Mouse (Mus musculus) myocyte (in vitro differentiated cells): ENCODE measurements around the gene Rassf1. TPM values are rescaled to one million over a fixed set of nuclear protein-coding genes. Genes with fewer than 3 reads are reported as not detected.

ENCODE experiments used
- H3K27me3 ChIP-seq: one replicate; pipeline ENCODE4 v1.6.1; 2011; ENCODE audit not compliant: control insufficient read depth, insufficient read depth, insufficient read length
- H3K36me3 ChIP-seq: one replicate; pipeline ENCODE4 v1.6.1; 2011; ENCODE audit not compliant: control insufficient read depth, insufficient read depth
- H3K4me2 ChIP-seq: one replicate; pipeline ENCODE4 v1.6.1; 2011; ENCODE audit warnings: low read depth, control low read depth
- H3K4me3 ChIP-seq: one replicate; pipeline ENCODE4 v1.5.1; 2011; ENCODE audit warnings: mild to moderate bottlenecking, control low read depth, moderate library complexity
- H3K79me2 ChIP-seq: one replicate; pipeline ENCODE4 v1.6.1; 2011; ENCODE audit not compliant: control insufficient read depth, insufficient read depth
- H3ac ChIP-seq: one replicate; pipeline ENCODE4 v1.6.1; 2011; ENCODE audit not compliant: control insufficient read depth, insufficient read length
- CEBPB ChIP-seq: IDR thresholded peaks from 2 replicates; pipeline ENCODE4 v1.6.1; 2011; ENCODE audit warnings: mild to moderate bottlenecking, moderate library complexity; ENCODE audit not compliant: poor library complexity, insufficient read depth, severe bottlenecking
- MAX ChIP-seq: IDR thresholded peaks from one replicate; pipeline ENCODE4 v1.6.1; 2011; ENCODE audit warnings: low read depth, mild to moderate bottlenecking, control low read depth
- MYOD1 ChIP-seq, 3 experiments: IDR thresholded peaks; one replicate each; pipeline ENCODE4 v1.6.1; 2011; ENCODE audit warnings: control low read depth in 2 of 3, low read depth in 2 of 3, mild to moderate bottlenecking in 2 of 3, moderate library complexity in 1 of 3; ENCODE audit not compliant: insufficient read length in 2 of 3, control insufficient read depth in 1 of 3
- MYOG ChIP-seq, 3 experiments: IDR thresholded peaks; one replicate each; pipeline ENCODE4 v1.6.1; 2011; ENCODE audit warnings: control low read depth in 2 of 3, low read depth in 2 of 3, mild to moderate bottlenecking in 2 of 3; ENCODE audit not compliant: insufficient read length in 2 of 3, control insufficient read depth in 1 of 3, insufficient read depth in 1 of 3
- POLR2A ChIP-seq: IDR thresholded peaks from one replicate; pipeline ENCODE4 v1.6.1; 2011; ENCODE audit warnings: low read depth, mild to moderate bottlenecking, control low read depth, moderate library complexity; ENCODE audit not compliant: insufficient read length
- POLR2AphosphoS2 ChIP-seq: IDR thresholded peaks from one replicate; pipeline ENCODE4 v1.6.1; 2011; ENCODE audit warnings: low read depth, control low read depth; ENCODE audit not compliant: insufficient read length
- REST ChIP-seq: IDR thresholded peaks from one replicate; pipeline ENCODE4 v1.6.1; 2011; ENCODE audit warnings: mild to moderate bottlenecking, control low read depth, moderate library complexity; ENCODE audit not compliant: insufficient read depth, insufficient read length
- SRF ChIP-seq: IDR thresholded peaks from one replicate; pipeline ENCODE4 v1.6.1; 2011; ENCODE audit warnings: low read depth; ENCODE audit not compliant: control insufficient read depth, insufficient read length
- TCF12 ChIP-seq: IDR thresholded peaks from one replicate; pipeline ENCODE4 v1.6.1; 2011; ENCODE audit warnings: mild to moderate bottlenecking, control low read depth; ENCODE audit not compliant: poor library complexity, insufficient read depth, severe bottlenecking
- TCF3 ChIP-seq: IDR thresholded peaks from one replicate; pipeline ENCODE4 v1.6.1; 2011; ENCODE audit warnings: low read depth, control low read depth; ENCODE audit not compliant: insufficient read length
- USF1 ChIP-seq: IDR thresholded peaks from one replicate; pipeline ENCODE4 v1.6.1; 2011; ENCODE audit warnings: low read depth, mild to moderate bottlenecking, control low read depth, moderate library complexity
- polyA plus RNA-seq: library from polyadenylated mRNA; unstranded; fragments of >200 nt; fragmentation: generic; extraction: Trizol; gene quantifications from one replicate; pipeline ENCODE4 v1.2.1, GENCODE M21; 2012; ENCODE audit warnings: missing spikeins

Rassf1 gene
- polyA plus RNA-seq: 59.3 TPM

DNA sequence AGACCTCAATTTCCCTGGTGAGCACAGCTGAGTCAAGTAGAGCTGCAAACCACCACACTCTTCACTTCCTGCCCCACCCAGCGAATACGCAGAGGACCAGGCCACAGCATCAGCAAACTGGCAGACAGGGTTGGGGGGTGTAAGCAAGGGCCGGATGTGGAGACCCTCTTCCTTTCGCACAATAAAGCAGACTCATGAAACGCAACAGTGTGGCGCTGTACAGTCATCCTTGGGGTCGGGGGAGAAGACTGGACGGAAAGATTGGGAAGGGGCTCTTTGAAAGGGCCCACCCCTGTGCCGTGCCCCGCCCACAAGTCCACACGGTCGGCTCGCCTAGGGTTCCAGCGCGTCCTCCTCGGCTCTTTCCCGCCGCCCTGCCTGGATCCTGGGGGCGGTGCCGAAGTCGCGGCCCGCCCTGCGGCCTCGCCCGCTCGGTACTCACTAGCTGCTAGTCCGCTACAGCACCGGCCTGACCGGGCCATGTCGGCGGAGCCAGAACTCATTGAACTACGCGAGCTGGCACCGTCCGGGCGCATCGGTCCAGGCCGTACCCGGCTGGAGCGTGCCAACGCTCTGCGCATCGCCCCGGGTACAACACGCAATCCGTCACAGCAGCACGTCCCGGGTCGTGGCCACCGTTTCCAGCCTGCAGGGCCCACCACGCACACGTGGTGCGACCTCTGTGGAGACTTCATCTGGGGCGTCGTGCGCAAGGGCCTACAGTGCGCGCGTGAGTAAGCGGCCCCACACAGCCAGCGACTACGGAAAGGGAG, at the start of gene Rassf1:
Rassf1 (plus strand) TSS at position 439 of the 773 bp plus-strand sequence.
- Histone ChIP-seq H3K4me3 (peak within 1 kb of the TSS; percentile 96), H3K36me3 (no peaks in the 10 kb centered on the region), H3K4me2 (peak within 1 kb of the TSS; percentile 85), H3K27me3 (no peaks in the 10 kb centered on the region), H3ac (peak within 1 kb of the TSS; percentile 21), H3K79me2 (peaks cover 29% of the 10 kb centered on the region)
- TF ChIP-seq TCF12 (no peak), POLR2A (peak; percentile 90), MYOD1 (IDR thresholded peaks at IDR 0.05; ENCODE audit: control insufficient read depth in 1 of 3, insufficient read length in 2 of 3, low read depth in 2 of 3) (peak in 1 of 3 experiments; percentile 13), REST (no peak), POLR2AphosphoS2 (peak; percentile 56), MYOG (IDR thresholded peaks at IDR 0.05; ENCODE audit: control insufficient read depth in 1 of 3, insufficient read depth in 1 of 3, insufficient read length in 2 of 3, low read depth in 2 of 3) (peak in 1 of 3 experiments; percentile 53), SRF (no peak), MAX (peak; percentile 40), USF1 (no peak), CEBPB (no peak)

DNA sequence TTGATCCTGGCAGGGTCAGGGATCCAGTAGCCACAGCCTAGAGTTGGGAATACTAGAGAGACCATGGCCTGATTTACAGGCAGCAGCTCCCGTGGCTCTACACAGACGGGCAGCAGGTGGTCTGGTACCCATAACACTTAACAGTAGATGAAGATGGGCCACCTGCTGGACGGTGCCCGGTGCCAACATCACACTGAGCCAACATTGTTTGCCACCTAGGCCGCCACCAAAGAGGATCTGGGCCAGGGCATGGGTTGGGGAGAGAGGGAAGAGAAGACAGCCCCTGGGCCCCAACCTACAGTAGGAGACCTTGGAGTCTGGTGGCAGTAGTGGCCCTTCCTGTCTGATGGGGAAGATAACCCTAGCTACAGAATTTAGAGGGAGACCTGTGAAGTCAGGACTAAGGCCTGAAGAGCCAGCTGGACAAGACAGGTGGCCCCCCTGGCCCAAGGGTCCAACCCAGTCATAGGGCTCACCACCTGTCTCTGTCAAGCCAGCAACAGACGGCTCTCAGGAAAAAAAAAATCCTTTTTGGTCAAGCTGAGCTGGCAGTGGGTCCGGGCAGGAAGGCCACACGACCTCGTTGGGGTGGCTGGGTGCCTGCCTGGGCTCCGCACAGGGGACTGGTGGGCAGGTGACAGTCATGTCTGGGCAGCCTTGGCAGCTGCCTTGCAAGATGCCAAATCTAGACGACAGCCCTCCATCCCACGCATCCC, 49.1 kb upstream of the Rassf1 start:
- Histone ChIP-seq H3K36me3 (no peaks in the 10 kb centered on the region), H3K4me3 (no peak overlapping the region), H3K27me3 (peaks cover 44% of the 10 kb centered on the region), H3K79me2 (no peaks in the 10 kb centered on the region), H3ac (no peak overlapping the region), H3K4me2 (no peak overlapping the region)
- TF ChIP-seq SRF: no peak
- TF ChIP-seq MYOD1 (IDR thresholded peaks at IDR 0.05; ENCODE audit: control insufficient read depth in 1 of 3, insufficient read length in 2 of 3, low read depth in 2 of 3): peak in 2 of 3 experiments; percentile 11 to 83
- no peak for TF ChIP-seq TCF3
- peak in 1 of 3 experiments; percentile 36 for TF ChIP-seq MYOG (IDR thresholded peaks at IDR 0.05; ENCODE audit: control insufficient read depth in 1 of 3, insufficient read depth in 1 of 3, insufficient read length in 2 of 3, low read depth in 2 of 3)

DNA sequence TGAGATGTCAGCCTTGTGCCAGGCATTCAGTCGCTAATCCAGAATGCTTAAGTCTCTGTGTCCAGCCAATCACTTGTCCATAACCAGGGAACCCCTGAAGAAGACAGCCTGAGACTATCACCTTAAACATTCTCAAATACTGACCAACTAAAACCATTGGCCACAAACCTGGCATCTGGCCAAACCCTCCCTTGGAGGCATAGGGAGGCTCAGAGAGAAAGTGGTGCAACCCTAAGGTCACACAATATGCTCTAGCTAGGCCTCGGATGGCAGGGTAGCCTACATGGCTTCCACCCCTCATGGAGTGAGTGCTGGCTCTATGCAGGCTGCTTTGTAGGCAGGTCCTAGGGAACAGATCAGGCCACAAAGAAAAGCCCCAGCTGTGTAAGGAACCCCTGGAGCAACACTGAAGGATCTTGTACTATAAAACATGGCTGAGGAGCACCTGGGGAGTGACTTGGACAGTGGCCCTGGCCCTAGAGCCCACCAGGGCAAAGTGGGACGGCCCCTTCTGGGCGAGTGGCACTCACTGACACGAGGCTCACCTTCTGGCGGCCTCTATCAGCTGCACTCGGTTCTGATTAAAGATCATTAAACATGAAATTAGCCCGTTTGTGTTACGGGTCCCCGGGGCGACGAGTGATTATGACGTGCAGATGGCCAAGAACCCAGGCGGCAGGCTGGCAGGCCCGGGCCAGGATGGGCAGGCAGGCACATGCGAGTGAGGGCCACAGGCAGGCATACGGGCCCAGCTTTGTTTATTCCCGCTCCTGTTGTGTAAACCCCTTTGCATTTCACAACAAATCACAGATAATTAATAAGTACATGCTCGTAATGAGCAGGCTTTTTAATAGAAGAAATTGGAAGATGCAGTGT, 46.5 kb upstream of the Rassf1 start:
- no peaks in the 10 kb centered on the region for H3K36me3 ChIP-seq

DNA sequence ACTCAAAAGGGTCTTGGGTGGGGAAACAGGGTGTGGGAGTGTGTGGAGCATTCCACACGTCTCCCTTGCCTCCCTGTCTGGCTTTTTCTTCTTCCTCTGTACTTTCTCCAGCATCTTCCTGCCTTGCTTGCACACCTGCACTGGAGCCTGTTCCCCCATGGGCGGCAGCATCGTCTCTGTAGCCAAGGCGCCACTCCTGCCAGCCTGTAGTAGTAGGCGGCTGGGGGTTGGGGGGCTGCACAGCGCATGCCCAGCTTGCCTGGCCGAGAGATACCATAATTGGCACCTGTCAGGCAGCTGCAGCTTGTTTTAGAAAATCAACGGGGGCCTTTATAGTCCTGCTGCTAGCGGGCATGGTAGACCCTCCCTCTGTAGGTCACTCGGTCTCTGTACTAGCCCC, 43.1 kb upstream of the Rassf1 start:
- Histone ChIP-seq H3K79me2 (no peaks in the 10 kb centered on the region), H3ac (no peak overlapping the region), H3K4me2 (no peak overlapping the region), H3K4me3 (no peak overlapping the region), H3K27me3 (peaks cover 64% of the 10 kb centered on the region), H3K36me3 (no peaks in the 10 kb centered on the region)
- TF ChIP-seq REST (no peak), USF1 (no peak), CEBPB (no peak)

More for the DNA sequence above, 46.5 kb upstream of the Rassf1 start:
- Histone ChIP-seq H3K79me2 (no peaks in the 10 kb centered on the region), H3K4me3 (no peak overlapping the region), H3K4me2 (no peak overlapping the region), H3K27me3 (peaks cover 43% of the 10 kb centered on the region), H3ac (no peak overlapping the region)
- TF ChIP-seq POLR2A (no peak), MYOD1 (IDR thresholded peaks at IDR 0.05; ENCODE audit: control insufficient read depth in 1 of 3, insufficient read length in 2 of 3, low read depth in 2 of 3) (no peak), CEBPB (no peak), USF1 (no peak), POLR2AphosphoS2 (no peak)
